Mouse (Mus musculus): ENCODE measurements around the gene Dync2li1. TPM values are rescaled to one million over a fixed set of nuclear protein-coding genes. Genes with fewer than 3 reads are reported as not detected.

Gene Dync2li1
- 1 to 10 TPM; 2.5 to 3.6 TPM for total RNA-seq (2021)
- long read RNA-seq, experiment 1, partial matches to known transcripts = 0 of 5 reads
- long read RNA-seq, experiment 1, other reads (novel, unspliced or antisense) = 1 of 5 reads
- long read RNA-seq, experiment 2, partial matches to known transcripts = 0 of 3 reads
- long read RNA-seq, experiment 2, other reads (novel, unspliced or antisense) = 0 of 3 reads

DNA sequence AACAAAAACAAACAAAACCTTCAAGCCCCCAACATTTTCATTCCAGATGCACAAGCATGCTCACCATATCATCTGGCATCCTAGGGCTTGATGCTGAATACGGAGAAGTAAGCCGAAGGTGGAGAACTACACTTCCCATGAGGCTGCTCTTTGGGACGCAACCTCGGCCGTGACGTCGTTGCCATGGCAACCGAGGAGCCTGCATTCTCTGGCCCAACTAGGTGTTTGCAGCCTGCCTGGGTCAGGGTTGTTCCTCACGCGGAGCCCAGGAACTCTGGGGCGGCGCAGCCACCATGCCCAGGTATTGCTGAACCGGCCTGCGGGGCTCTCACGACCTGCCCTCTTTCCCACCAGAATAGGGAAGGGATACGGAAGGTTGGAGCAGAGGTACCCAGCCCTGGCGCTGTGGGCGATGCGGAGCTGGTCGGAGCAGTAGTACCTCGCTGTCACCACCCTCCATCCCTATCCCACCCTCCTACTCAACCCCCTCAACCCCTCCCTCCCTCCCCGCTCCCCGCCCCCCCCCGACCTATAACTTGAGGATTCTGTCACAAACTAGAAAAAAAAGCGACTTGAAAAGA is at the start of gene Dync2li1:
TSS of gene Dync2li1 (plus strand) at position 221 of the 581 bp plus-strand sequence.
- DNase-seq (ENCODE audit: low spot score) = peak; percentile 89

DNA sequence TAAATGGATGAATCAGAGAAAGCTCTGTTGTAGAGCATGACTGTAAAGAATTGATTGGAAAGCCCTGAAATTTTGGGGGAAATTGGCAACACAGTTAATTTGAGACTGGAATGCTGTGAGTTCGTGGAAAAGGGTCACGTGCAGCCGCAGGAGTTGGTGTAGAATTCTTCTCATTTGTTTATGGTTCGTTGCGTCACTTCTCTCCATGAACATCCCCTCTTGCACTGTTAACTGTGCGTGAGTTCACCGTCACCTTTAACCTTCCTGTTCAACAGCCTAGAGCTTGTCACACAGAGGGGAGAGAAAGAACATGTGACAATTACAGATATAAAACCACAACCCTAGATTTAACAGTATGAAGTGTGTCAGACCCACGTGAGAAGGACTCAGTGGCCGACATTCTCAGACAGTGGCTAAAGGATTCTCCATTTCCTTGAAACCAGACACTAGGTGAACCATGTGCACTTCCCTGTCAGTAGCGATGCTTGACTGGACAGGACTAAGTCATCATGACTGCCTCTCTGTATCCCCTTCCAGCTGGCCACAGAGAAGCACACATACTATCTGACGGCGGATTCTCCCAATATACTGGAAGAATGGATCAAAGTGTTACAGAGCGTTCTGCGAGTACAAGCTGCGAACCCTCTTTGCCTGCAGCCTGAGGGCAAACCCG is 49.5 kb upstream of the Dync2li1 start:
- DNase-seq (ENCODE audit: low spot score) = no peak

DNA sequence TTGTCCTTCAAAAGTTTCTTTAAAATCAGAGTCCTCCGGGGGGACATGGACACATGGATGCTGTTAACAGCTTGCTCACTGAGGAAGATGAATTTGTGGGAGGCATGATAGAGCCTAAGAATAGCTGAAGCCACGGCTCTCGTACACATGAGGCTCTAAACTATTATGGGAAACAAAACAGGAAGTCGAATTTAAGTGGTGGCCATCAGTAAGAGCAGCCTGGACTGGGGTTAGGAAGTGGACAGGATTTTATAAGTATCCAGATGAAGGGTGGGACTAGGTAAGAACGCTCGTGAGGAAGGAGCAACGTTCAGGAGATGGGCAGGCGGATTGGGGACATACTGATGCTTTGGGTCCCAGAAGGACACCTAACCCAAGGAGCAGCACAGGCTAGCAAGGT is 47.0 kb upstream of the Dync2li1 start:
- DNase-seq (ENCODE audit: low spot score) = no peak

DNA sequence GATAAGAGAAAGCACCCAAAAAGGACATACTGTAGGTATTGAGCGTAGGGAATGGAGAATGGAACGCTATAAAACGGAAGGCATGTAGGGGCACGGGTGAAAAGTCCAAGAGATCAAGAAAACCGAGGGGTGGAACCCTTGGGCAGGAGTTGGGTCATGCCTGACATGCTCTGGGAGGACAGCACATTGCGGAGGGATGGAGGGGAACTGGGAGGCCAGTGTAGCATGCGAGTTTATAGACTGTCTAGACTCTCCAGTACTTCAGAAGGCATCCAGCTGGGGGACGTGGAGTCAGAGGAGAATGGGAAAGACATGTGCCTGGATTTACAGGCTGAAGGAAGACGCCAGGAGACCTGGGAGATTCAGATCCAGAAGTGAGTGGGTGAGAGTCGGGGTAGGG is 46.5 kb upstream of the Dync2li1 start:
- no peak for DNase-seq (ENCODE audit: low spot score)

DNA sequence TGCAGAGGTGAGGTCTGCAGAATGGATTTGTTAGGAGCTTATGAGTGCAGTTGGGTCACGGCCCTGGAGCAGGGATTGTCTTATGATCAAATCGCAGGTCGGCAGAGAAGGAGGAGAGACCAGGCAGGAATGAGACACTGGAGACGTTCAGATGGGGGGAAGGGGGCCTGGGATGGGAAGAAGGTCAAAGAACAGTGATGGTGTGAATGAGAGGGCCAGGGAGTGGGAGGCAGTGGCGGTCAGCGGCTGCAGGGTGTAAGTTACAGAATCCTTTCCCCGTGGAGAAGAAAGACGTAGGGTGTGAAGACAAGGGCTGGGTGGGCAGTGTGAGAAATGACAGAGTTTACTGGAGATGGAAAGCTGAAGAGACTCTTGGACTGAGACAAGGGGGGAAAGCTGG is 45.5 kb upstream of the Dync2li1 start:
- DNase-seq (ENCODE audit: low spot score) = no peak

DNA sequence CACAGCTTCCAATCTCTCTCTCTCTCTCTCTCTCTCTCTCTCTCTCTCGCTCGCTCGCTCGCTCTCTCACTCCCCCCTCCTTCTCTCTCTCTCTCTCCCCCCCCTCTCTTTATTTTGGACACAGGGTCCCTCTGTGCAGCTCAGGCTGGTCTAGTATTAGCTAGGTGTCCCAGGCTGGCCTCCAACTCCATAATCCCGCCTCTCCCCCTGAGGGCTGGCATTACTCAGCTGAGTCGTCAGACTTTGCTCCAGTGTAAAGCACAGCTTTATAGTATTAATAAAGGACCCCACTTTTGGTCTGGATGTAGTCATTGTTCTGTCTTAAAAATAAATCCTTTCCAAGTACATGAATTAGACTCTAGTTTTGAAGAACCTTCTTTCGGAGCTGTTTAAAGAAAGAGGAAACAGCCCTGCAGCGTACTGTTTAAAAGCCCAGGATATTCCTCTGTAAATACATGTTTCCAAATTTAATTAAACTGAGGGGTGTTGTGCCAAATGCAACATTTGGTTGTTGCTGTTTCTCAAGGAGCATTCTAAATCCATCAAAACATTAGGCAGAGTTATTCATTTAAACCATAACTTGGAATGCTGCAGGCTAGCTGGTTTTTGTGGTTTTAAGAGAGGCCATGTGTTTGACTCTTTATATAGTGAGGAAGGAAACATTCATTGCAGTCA is 44.4 kb upstream of the Dync2li1 start:
- DNase-seq (ENCODE audit: low spot score) = no peak

DNA sequence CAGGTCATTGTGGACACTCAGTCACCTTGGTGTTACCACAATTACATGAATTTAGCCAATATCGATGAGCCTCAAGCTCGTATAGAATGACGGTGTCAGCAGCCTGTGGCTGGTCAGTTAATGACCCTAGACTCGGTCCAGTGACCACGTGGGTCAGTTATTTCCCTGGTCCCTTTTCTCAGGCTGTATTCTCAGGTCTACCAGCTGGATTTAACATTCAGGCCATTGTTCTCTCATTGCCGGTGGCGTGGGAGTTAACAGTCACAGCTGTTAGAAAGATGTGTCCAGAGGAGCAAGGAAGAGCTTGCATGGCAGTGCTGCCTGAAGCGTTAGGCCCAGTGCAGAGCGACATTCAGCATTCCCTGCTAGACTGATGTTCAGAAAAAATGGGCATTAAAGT is 42.2 kb upstream of the Dync2li1 start:
- DNase-seq (ENCODE audit: low spot score) = no peak

DNA sequence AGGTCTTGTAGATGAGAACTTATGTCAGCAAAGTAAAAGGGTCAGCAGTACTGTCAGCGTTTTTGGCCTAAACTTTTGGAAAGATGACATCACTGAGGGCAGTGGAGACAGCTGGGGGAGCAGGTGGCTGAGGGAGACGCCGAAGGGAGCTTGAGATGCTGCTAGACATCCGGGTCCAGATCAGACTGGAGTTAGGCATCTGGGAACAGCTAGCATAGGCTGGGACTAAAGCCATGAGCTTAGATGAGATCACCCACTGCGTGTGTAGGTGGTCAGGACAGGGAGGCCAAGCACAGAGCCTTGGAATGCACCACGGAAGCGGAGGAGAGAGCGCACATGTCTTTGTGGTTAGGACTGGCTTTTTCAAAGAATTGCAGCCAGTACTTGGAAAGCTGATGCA is 41.2 kb upstream of the Dync2li1 start:
- peak; percentile 46 for DNase-seq (ENCODE audit: low spot score)

DNA sequence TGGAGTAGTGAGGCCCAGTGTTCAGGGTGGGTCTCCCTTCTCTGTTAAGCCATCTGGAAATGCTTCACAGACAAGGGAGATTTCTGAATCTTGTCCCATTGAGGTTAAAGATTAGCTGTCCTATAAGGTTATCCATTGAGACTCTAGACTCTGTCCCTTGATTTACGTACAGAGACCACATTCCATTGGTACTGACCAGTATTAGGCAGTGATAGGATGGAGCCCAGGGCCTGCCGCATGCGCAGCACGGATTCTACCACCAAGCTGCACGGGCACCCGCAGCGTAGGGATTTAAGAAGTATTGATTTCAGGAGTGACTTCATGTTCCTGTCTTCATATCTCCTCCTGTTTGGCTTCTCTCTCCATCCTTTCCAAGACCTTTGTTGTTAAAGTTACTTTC is 36.2 kb upstream of the Dync2li1 start:
- DNase-seq (ENCODE audit: low spot score) = no peak

DNA sequence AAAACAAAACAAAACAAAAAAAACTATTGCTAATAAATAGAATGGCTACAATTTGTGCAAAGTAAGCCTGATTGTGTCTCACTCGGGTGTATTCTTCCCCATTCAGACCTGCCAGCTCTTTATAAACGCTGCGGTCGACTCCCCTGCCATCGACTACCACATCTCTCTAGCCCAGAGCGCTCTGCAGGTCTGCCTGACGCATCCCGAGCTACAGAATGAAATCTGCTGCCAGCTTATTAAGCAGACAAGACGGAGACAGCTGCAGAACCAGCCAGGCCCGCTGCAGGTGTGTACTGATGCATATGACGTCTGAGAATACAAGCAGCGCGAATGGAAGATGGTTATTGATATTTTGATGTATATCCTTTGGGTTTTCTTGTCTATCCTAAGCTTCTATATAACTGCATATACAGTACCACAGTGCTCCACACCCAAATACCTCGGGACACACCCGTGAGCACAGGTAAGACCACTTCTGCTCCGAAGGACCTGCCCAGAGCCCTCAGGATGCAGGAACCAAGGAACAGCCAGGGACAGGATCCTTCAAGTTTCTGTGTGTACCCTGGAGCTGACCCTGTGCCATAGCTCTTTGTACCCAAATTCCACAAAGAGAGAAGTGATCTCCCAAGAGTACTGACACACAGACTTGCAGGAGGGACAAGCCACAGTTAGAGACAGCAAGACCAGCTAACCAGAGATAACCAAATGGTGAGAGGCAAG is 34.7 kb upstream of the Dync2li1 start:
- DNase-seq (ENCODE audit: low spot score) = no peak

DNA sequence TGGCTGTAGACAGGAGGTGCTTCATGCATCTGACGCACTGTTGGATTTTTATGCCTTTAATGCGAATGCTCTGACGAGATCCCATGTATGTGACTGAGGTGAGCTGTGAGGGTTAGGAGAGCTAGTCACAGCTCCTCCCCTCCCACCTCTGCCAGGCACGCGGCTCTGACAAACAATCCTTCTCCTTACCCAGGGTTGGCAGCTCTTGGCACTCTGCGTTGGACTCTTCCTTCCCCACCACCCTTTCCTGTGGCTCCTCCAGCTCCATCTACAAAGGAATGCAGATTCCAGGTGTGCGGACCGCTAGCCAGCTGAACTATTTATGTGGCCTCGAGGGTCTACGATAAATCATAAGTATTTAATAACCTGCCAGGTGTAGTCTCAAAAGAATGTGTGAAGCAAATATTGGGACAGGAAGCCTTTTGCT is 30.3 kb upstream of the Dync2li1 start:
- DNase-seq (ENCODE audit: low spot score) = no peak

DNA sequence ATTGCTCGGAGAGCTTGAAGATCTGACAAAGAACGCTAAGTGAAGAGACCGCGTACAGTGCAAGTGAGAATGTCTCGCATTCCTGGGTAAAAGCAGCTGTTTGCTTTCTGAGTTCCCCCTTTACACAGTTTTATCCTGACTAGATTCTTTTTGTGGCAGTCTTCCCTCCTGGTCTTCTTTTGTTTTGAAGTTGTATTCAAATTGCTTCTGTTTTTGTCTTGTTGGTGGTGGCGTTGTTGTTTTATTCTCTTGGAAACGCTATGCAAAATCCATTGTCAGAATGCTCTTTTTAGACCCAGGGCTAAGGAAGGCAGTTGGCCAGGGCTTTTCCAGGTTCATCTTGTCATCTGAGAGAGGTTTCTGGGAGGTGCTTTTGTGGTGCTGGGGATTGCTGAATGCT is 29.8 kb upstream of the Dync2li1 start:
- DNase-seq (ENCODE audit: low spot score) = no peak

DNA sequence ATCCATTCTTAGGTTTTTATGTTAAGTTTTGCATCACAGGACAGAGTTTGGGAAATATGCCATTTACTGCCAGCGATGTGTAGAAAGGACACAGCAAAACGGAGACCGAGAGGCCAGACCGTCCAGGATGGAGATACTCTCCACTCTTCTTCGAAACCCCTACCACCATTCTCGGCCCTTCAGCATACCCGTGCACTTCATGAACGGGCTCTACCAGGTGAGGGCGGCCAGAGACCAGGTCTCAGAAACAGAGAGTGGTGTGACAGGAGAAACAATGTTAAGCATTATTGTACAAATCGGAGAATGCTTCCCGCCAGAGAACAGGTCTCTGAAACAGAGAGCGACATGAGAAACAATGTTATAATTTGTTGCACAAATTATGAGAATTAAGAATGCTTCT is 28.4 kb upstream of the Dync2li1 start:
- no peak for DNase-seq (ENCODE audit: low spot score)

DNA sequence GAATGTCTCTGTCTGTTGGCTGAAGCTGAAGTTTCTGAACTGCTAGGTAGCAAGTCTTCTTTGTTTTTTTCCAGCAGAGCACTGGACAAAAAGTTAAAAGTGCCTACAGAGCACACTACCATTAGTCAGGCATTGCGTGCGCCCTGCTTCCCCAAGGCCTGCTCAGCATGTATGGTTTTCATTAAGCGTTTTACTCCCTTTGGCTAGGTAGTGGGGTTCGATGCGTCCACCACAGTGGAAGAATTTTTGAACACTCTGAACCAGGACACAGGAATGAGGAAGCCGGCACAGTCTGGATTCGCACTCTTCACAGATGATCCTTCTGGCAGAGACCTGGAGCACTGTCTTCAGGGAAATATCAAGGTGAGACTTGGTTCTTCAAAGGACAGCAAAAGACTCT is 27.4 kb upstream of the Dync2li1 start:
- no peak for DNase-seq (ENCODE audit: low spot score)

DNA sequence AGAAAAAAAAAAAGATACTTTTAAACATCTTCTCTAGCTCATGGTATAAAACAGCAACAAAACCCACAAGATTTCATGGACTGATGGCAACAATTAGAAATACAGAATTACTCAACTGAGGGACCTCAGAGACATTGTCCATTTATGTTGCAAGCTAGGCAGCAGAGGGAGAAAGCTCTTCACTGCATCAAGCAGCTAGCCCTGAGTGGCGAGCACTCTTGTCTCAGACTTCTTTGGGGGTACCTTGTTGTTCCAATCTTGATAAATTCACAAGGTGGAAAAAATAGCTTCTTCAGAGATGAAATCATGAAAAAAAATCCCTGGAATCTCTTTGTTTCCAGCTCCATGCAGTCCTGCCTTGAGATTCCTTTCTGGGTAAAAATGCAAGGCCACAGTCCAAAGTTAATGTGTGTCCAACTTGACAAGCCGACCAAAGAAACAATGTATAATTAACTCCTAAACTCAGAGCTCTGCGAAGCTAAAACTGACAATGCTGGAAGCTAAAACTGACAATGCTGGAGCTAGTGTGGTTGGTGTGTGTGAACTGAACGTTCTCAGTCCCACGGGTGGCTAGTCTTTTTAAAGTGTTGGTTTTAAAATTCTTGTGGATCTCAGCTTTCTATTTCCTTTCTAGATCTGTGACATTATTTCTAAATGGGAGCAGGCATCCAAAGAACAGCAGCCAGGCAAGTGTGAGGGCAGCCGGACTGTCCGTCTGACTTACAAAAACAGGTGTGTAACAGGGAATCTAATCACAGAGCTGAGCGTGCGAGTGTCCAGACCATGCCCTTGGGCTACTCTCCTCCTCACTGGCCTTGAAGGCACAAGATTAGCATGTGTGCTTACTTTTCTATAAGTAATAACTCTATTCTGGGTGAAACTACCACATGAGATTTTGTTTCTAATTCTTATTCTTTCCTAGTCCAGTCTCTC is 26.0 kb upstream of the Dync2li1 start:
- DNase-seq (ENCODE audit: low spot score) = no peak

DNA sequence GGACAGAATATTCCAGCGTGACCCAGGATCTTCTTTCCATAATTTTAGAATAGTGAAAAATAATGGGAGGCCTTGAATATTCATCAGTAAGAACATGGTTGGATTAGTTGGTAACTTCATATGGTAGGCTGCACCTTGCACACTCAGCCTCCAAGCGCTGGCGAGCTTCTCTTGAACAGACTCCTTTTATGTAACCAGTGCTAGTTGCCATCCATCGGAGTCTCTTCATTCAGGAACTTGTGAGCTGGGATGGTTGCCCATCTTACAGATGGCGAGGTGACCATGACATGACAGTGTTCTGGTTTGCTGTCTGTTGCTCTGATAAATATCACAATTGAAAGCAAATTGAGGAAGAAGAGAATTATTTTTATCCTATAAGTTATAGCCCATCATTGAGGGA is 24.5 kb upstream of the Dync2li1 start:
- DNase-seq (ENCODE audit: low spot score) = no peak

DNA sequence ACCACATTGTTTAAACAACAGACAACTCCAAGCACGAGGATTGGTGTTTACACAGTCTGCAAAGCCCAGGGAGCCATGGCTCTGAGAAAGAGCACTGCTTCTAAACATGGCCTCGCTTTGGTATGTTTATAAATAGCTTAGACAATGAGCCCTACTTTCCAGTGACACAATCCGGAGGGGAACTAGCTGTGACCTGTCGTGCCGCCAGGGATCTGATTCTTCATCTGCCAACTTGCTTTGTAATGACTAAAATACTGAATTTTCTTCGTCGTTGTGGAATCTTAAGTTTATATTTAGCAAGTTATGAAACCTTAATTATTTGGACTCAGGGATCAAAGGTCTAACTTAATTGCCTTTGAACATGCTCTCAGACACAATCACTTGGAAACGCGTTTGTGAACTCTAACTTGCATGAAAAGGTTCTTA is 23.1 kb upstream of the Dync2li1 start:
- peak; percentile 16 for DNase-seq (ENCODE audit: low spot score)

DNA sequence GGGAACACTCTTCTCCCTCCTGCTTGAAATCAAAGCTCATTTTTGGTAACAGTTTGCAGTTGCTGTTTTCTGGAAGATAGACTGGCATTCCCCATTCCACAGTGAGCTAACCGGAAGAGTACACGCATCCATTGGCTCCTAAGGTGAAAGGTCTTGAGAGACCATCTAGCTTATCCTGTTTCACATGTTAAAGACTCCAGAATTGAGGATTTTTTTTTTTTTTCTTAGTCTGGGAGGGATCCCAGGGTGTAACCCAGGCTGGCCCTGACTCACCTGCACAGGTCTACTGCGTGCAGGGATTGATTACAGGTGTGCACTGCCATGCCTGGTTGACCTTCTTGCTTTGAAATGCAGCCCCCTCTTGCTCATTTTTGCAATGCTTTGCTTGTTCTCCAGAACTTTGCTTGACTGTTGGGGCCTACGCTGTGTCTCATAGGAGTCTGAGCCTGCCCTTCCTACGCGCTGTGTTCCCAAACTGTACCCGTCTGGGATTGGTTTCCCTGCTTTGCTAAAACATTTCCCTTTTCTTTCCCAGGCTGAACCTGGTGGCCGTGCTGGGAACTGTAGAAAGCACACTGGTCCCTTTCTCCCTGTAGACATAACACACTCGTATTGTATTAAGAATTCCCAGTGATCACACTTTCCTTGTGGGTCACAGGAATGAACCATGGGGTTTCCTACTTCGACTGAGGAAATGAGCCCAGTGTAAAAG is 22.4 kb upstream of the Dync2li1 start:
- no peak for DNase-seq (ENCODE audit: low spot score)

DNA sequence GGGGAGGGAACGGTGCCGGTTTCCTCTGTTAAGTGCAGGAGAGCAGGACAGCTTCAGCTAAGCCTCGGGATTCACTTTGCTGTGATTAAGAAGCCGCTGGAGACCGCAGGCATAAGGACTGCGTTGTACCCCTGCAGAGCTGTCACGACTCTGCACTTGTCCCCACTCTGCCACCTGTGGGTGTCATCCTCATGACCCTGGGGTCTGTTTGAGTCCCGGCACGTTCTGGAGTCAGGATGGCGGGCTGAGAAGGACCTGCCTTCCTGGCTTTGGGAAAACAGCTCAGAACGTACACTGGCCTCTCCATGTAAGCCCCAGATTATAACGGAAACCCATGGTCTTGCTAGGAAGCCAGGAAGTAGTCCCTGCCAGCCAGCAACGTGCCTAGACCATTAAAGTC is 19.3 kb upstream of the Dync2li1 start:
- DNase-seq (ENCODE audit: low spot score) = no peak

DNA sequence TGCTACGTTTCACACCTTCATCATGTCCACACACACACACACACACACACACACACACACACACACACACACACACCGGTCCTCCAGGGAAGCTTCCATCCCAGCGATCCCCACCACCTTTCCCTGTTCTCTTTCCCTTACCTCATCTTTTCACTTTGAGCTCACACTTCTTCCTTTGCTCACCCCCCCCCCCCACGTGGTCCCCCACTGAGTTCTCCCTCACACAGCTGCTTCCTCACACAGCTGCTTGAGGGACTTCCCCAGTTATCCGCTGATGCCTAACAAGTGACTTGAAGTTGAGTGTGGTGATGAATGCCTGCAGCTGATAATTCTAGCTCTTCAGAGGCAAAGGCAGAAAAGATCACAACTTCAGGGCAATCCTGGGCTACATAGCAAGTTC is 18.7 kb upstream of the Dync2li1 start:
- DNase-seq (ENCODE audit: low spot score) = no peak

Data from gastrocnemius, adult 18-20 months (tissue).